Mouse (Mus musculus) cerebellum, adult 2 months (tissue): Measurements from ENCODE around the gene Pcbp1. TPM values are rescaled to one million over a fixed set of nuclear protein-coding genes. Genes with fewer than 3 reads are reported as not detected.

Experiments used
- DNase-seq, 2 experiments: peaks; one replicate each; pipeline ENCODE4 v3.0.0; 2021
- H3K27ac ChIP-seq: fragments of 200-500 bp; 2 replicates; pipeline ENCODE4 v1.5.1; 2012; ENCODE audit warnings: low read length, control low read depth, inconsistent platforms; ENCODE audit not compliant: insufficient read depth
- H3K27me3 ChIP-seq: fragments of 200-500 bp; 2 replicates; pipeline ENCODE4 v1.6.1; 2012; ENCODE audit warnings: inconsistent platforms, mild to moderate bottlenecking, low read length, moderate library complexity; ENCODE audit not compliant: control insufficient read depth, insufficient read depth
- H3K4me1 ChIP-seq: fragments of 200-500 bp; 2 replicates; pipeline ENCODE4 v1.6.1; 2011; ENCODE audit warnings: low read length; ENCODE audit not compliant: control insufficient read depth, insufficient read depth
- H3K4me3 ChIP-seq: fragments of 200-500 bp; replicated peaks from 2 replicates; pipeline ENCODE3; 2011; ENCODE audit warnings: mild to moderate bottlenecking, low read depth, low read length, control low read depth; ENCODE audit not compliant: insufficient read depth
- CTCF ChIP-seq: fragments of 200-500 bp; IDR thresholded peaks from 2 replicates; pipeline ENCODE4 v1.5.1; 2011; ENCODE audit warnings: low read depth, mild to moderate bottlenecking, control low read depth, low read length, moderate library complexity, borderline replicate concordance; ENCODE audit not compliant: insufficient read depth
- POLR2A ChIP-seq: fragments of 200-500 bp; IDR thresholded peaks from 2 replicates; pipeline ENCODE4 v1.6.1; 2011; ENCODE audit warnings: low read length, control low read depth, borderline replicate concordance; ENCODE audit not compliant: insufficient read depth
- WGBS: fragments of 180-500 bp; shearing (Covaris S2); methylation state at CpG from one replicate; pipeline ENCODE4 v1.1.7; 2018; 5-methylcytosine and 5-hydroxymethylcytosine counted together
- polyA plus RNA-seq: library from polyadenylated mRNA; depleted of rRNA; stranded (reverse); fragments of >200 nt; gene quantifications from 2 replicates; pipeline ENCODE4 v1.2.3, GENCODE M21; 2012

The Pcbp1 gene
- polyA plus RNA-seq, 1 experiment = 179 TPM

DNA sequence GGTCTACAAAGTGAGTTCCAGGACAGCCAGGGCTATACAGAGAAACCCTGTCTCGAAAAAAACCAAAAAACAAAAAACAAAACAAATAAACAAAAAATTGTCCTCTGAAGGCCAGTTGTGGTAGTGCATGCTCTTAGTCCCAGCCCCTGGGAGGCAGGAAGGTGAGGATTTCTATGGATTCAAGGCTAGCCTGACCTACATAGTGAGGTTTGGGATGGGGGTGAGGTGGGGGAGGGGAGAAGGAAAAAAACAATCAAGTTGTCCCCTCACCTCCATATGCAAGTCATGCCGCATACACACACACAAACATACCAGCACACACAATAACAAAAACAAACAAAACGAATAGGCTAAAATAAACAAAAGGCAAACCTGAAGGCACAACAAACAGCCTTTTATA is 17.4 kb downstream of the Pcbp1 start:
- H3K27ac ChIP-seq = no peak overlapping the region
- no peaks in the 10 kb centered on the region for H3K27me3 ChIP-seq
- H3K4me3 ChIP-seq = no peak overlapping the region
- TF ChIP-seq POLR2A (no peak), CTCF (no peak)
- H3K4me1 ChIP-seq = no peaks in the 10 kb centered on the region
- WGBS = 87% methylated on average over 3 of the region's 3 CpGs
- no peak for DNase-seq

DNA sequence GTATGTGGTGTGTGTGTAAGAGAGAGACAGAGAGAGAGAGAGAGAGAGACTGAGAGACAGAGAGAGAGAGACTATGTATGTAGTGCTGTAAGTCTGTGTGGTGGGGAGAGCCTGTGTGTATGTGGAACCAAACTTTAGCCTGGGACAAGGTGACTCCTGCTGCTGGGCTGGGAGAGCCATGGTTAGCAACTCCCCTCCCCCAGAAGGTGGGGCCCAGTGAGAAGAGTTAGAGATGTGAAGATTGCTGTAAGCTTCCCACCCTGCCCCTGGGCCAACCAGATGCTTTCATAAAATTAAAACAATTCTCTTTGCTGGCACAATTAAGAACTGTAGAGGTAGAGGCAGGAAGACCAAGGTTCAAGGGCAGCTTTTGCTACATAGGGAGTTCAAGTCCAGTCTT is 19.0 kb downstream of the Pcbp1 start:
- Histone ChIP-seq H3K4me1 (no peaks in the 10 kb centered on the region), H3K27me3 (no peaks in the 10 kb centered on the region), H3K27ac (no peak overlapping the region), H3K4me3 (no peak overlapping the region)
- TF ChIP-seq CTCF (no peak), POLR2A (no peak)
- no peak for DNase-seq

- Histone ChIP-seq H3K4me1 (no peaks in the 10 kb centered on the region), H3K27me3 (no peaks in the 10 kb centered on the region), H3K4me3 (no peak overlapping the region), H3K27ac (no peak overlapping the region)
- TF ChIP-seq POLR2A = no peak
- no peak for TF ChIP-seq CTCF
- no peak for DNase-seq
- WGBS = 86% methylated on average over 3 of the region's 3 CpGs
Measured at GRCm38 (mm10) chr6:86506309-86506708, 19.8 kb downstream of the Pcbp1 start.

DNA sequence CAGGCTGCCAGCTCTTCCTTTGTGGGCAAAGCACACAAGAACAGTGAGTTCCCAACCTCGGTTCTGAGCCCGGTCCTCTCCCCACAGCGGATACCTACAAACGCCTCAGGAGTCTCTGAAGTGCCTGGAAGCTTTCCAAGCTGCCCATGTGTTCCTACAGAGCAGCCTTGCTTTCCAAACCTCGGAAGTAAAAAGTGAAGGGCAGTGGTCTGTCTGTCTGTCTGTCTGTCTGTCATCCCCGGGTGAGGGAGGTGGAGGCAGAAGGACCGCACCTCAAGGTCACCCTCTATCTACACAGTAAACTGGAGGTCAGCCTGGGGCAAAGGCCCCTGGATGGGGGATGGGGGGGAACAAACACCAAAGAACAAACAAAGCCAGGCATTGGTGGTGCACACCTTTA is 20.4 kb downstream of the Pcbp1 start:
- no peak overlapping the region for H3K4me3 ChIP-seq
- no peak for DNase-seq
- no peaks in the 10 kb centered on the region for H3K4me1 ChIP-seq
- WGBS = 32% methylated on average over 7 of the region's 7 CpGs
- H3K27ac ChIP-seq = no peak overlapping the region
- TF ChIP-seq POLR2A (no peak), CTCF (no peak)
- no peaks in the 10 kb centered on the region for H3K27me3 ChIP-seq

DNA sequence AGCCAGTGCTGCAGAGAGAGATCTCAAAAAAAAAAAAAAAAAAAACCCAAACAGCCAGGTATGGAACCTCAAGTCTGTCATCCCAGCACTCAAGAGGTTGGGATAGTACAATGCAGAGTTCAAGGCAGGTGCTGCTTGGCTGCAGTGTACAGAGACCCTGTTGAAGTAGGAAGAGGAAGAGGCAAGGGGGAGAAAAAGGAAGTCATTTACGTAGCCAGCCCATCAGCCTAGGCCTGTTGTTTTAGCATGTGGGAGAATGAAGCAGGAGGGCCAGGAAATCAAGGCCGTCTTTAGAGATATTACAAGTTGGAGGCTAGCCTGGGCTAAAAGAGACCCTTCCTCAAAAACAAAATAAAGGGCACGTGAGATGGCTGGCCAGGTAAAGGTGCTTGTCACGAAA is 22.6 kb downstream of the Pcbp1 start:
- 92% methylated on average over 4 of the region's 4 CpGs for WGBS
- H3K27me3 ChIP-seq = no peaks in the 10 kb centered on the region
- no peak overlapping the region for H3K4me3 ChIP-seq
- H3K27ac ChIP-seq = no peak overlapping the region
- H3K4me1 ChIP-seq = no peaks in the 10 kb centered on the region
- TF ChIP-seq POLR2A (no peak), CTCF (no peak)
- no peak for DNase-seq

GRCm38 (mm10) chr6:86499571-86500109 is 26.5 kb downstream of the Pcbp1 start:
- no peaks in the 10 kb centered on the region for H3K27me3 ChIP-seq
- WGBS = 71% methylated on average over 5 of the region's 5 CpGs
- no peak overlapping the region for H3K27ac ChIP-seq
- no peaks in the 10 kb centered on the region for H3K4me1 ChIP-seq
- no peak for TF ChIP-seq POLR2A
- TF ChIP-seq CTCF = no peak
- no peak overlapping the region for H3K4me3 ChIP-seq
- no peak for DNase-seq

DNA sequence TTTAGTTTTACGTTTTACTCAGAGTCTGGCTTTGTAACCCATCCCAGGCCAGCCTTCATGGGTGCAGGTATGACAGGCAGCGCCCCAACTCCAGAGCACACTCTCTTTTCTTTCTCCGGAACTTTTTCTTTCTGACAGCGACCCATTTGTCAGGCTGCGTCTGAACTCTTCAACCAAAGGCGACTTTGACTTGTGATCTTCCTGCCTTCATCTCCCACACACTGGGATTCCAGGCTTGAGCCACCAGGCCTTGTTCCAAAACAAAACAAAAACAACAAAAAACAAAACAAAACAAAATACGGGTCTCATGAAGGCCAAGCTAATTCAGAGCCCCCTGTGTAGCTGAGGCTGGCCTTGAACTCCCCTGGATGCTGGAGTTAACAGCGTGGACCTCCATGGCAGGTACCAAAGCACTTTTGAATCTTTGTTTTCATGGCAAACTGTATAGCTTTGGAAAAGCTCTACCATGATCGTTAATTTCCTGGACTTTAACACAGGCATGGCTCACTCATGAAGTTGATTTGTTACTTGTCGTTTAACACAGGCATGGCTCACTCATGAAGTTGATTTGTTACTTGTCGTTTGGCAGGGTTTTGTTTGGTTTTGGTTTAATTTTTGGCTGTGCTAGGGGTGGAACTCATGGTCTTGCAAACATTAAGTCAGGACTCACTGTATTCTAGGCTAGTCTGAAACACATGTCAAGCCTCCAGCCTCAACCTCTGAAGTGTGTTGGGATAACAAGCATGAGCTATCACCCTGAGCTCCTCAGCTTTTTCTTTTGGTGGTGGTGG is 28.0 kb downstream of the Pcbp1 start:
- 80% methylated on average over 11 of the region's 11 CpGs for WGBS

More for the DNA sequence above, 28.0 kb downstream of the Pcbp1 start:
- no peak for TF ChIP-seq POLR2A
- no peak for TF ChIP-seq CTCF
- H3K27me3 ChIP-seq = no peaks in the 10 kb centered on the region
- H3K4me1 ChIP-seq = no peaks in the 10 kb centered on the region
- no peak for DNase-seq
- H3K27ac ChIP-seq = no peak overlapping the region
- no peak overlapping the region for H3K4me3 ChIP-seq
